Mouse (Mus musculus) hindbrain, embryonic 14.5 days (tissue): Measurements from ENCODE around the gene Pomp. TPM values are rescaled to one million over a fixed set of nuclear protein-coding genes. Genes with fewer than 3 reads are reported as not detected.

Experiments
- ATAC-seq: fragments of 200-750 bp; cut with Nextera tagmentation; 2 replicates; pipeline ENCODE4 v1.8.0; 2017; ENCODE audit warnings: moderate number of reproducible peaks, mild to moderate bottlenecking, moderate TSS enrichment, moderate library complexity; ENCODE audit not compliant: low FRiP score
- DNase-seq: peaks from one replicate; pipeline ENCODE4 v3.0.0-alpha.2; 2015; ENCODE audit warnings: low spot score
- H3K27ac ChIP-seq: fragments of 300-500 bp; sonication (generic); 2 replicates; pipeline ENCODE4 v1.5.1; 2014; ENCODE audit warnings: mild to moderate bottlenecking, moderate library complexity
- H3K27me3 ChIP-seq: fragments of 300-500 bp; sonication (generic); 2 replicates; pipeline ENCODE4 v1.6.1; 2014; ENCODE audit warnings: mild to moderate bottlenecking, low read length, mixed read lengths; ENCODE audit not compliant: control insufficient read depth, insufficient read depth
- H3K36me3 ChIP-seq: fragments of 300-500 bp; sonication (generic); replicated peaks from 2 replicates; pipeline ENCODE4 v1.6.1; 2014; ENCODE audit not compliant: control insufficient read depth, insufficient read depth
- H3K4me1 ChIP-seq: fragments of 300-500 bp; sonication (generic); replicated peaks from 2 replicates; pipeline ENCODE4 v1.6.1; 2014; ENCODE audit warnings: antibody characterized with exemption, low read length, mixed read lengths; ENCODE audit not compliant: control insufficient read depth, insufficient read depth
- H3K4me2 ChIP-seq: fragments of 300-500 bp; sonication (generic); replicated peaks from 2 replicates; pipeline ENCODE4 v1.6.1; 2014; ENCODE audit warnings: mild to moderate bottlenecking, moderate library complexity
- H3K4me3 ChIP-seq: fragments of 300-500 bp; sonication (generic); replicated peaks from 2 replicates; pipeline ENCODE4 v1.5.1; 2014; ENCODE audit warnings: mild to moderate bottlenecking, low read length
- H3K9ac ChIP-seq: fragments of 300-500 bp; sonication (generic); 2 replicates; pipeline ENCODE4 v1.6.1; 2014
- H3K9me3 ChIP-seq: fragments of 300-500 bp; sonication (generic); 2 replicates; pipeline ENCODE4 v1.6.1; 2016; ENCODE audit warnings: low read length; ENCODE audit not compliant: control insufficient read depth
- WGBS: fragments of 180-500 bp; shearing (Covaris S2); extraction: QIAGEN DNeasy Blood & Tissue Kit; methylation state at CpG from one replicate; pipeline ENCODE4 v1.1.7; 2014; 5-methylcytosine and 5-hydroxymethylcytosine counted together
- polyA plus RNA-seq: library from polyadenylated mRNA; unstranded; fragments of >200 nt; fragmentation: Nextera tagmentation; extraction: Ambion mirVana; gene quantifications from 2 replicates; pipeline ENCODE4 v1.2.1, GENCODE M21; 2014

Pomp gene
- polyA plus RNA-seq, 1 experiment from 2014 or later: 544 TPM

DNA sequence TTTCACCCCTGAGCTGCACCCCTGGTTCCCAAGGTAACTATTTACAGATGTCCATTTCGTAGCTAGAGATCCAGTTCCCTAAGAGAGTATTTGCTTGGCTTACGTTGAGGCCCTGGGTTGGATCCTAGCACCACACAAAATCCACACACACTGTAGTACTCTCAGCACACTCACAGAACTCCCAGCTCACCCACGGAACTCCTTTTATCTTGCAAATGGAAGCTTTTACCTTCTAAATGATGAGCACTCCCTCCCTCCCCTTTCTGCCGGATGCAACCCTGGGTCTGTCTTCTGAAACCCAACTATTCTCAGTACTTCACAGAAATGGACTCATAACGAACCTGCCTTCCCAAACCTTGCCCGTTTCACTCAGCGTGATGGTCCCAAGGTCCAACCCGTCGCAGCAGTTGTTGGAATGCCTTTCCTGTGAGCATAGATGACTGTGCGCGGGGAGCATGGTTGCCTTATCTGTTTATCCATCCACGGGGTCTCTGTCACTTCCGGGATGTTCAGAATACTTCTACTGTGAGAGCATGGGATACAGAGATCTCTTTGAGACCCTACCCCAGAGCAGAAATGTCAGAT is 36.1 kb upstream of the Pomp start:
- Histone ChIP-seq H3K27me3 (no peaks in the 10 kb centered on the region), H3K36me3 (no peaks in the 10 kb centered on the region), H3K4me1 (no peaks in the 10 kb centered on the region), H3K4me3 (no peak overlapping the region), H3K9ac (no peak overlapping the region), H3K9me3 (no peaks in the 10 kb centered on the region), H3K27ac (no peak overlapping the region), H3K4me2 (no peak overlapping the region)
- 83% methylated on average over 13 of the region's 13 CpGs for WGBS
- ATAC-seq (no peak), DNase-seq (no peak)

DNA sequence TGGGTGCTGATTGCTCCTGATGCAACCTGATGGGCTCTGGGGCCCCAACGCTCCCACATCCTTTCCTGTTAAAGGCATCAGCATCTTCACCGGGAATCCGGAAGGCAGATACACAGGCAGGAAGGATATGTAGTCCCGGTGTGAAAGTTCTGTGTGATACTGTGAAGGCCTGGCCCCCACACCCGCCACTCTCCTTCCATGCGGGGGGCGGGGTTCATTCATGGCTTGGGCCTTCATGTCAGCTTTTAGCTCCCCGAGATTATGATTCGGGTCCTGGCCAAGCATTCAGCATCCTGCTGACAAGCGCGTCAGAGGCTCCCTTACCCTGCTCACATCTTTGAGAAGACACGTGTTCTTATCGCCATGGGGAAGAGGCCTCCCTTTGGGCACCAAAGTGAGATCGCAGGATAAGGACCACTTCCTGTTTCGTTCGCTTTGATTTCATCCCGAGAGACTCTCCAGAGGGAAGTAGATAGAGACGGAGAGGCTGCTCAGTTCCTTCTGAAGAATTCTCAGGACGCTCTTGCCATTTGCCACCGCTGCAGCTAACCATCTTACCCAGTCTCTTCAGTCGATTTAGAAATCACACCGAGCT is 34.8 kb upstream of the Pomp start:
- no peaks in the 10 kb centered on the region for H3K27me3 ChIP-seq
- no peak overlapping the region for H3K4me3 ChIP-seq
- H3K27ac ChIP-seq: no peak overlapping the region
- WGBS: 60% methylated on average over 22 of the region's 22 CpGs
- H3K9me3 ChIP-seq: no peaks in the 10 kb centered on the region
- peak overlapping the region; percentile 26 for H3K4me2 ChIP-seq
- H3K4me1 ChIP-seq: no peaks in the 10 kb centered on the region
- no peak overlapping the region for H3K9ac ChIP-seq
- DNase-seq: no peak
- no peak for ATAC-seq
- no peaks in the 10 kb centered on the region for H3K36me3 ChIP-seq

DNA sequence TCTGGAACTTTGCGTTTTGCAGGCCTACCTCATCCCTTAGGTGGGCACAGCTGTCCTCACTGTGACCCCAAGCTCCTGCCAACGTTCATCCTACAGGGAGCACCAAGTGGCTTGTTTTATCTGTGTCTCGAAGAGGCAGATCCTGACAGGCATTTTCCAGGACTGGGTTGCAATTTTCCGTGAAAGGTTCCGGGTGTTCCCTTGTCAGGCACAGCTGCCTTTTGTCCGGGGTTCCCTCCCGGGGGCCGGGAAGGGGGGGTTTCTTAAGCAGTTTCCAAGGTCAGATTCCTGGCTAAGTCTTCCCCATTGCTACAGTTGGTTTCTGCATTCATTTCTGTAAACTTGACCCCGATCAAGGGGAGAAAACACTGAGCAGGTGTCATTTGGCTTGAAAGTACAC is 34.2 kb upstream of the Pomp start:
- no peak overlapping the region for H3K9ac ChIP-seq
- DNase-seq (no peak), ATAC-seq (no peak)
- no peak overlapping the region for H3K4me3 ChIP-seq
- no peaks in the 10 kb centered on the region for H3K27me3 ChIP-seq
- no peaks in the 10 kb centered on the region for H3K9me3 ChIP-seq
- whole genome bisulfite sequencing: 66% methylated on average over 9 of the region's 9 CpGs
- H3K4me1 ChIP-seq: no peaks in the 10 kb centered on the region
- H3K27ac ChIP-seq: no peak overlapping the region
- peak overlapping the region; percentile 26; the same call in 1 of the 2 replicates for H3K4me2 ChIP-seq
- H3K36me3 ChIP-seq: no peaks in the 10 kb centered on the region

DNA sequence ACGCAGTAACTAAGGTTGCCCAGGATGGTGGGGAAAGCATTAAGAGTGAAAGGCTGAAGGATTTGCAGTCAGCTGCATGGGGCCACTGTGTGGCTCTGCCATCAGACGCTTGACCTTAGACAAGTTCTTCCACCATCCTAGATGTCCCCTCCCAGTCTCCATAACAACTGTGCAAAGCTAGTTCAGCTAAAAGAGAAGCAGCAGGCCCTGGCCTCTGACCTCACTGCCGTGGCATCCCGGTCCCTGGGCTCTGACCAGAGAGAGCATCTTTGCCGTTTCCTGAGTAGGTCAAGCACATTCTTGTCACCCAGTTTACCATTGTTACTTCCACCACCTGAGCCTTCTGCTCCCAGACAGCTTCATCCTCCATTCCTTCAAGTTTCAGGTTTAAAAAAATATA is 33.7 kb upstream of the Pomp start:
- no peaks in the 10 kb centered on the region for H3K4me1 ChIP-seq
- H3K36me3 ChIP-seq: no peaks in the 10 kb centered on the region
- H3K27ac ChIP-seq: no peak overlapping the region
- no peak overlapping the region for H3K9ac ChIP-seq
- 43% methylated on average over 5 of the region's 5 CpGs for WGBS
- DNase-seq (no peak), ATAC-seq (no peak)
- no peaks in the 10 kb centered on the region for H3K9me3 ChIP-seq
- no peak overlapping the region for H3K4me3 ChIP-seq
- H3K4me2 ChIP-seq: no peak overlapping the region
- H3K27me3 ChIP-seq: no peaks in the 10 kb centered on the region

DNA sequence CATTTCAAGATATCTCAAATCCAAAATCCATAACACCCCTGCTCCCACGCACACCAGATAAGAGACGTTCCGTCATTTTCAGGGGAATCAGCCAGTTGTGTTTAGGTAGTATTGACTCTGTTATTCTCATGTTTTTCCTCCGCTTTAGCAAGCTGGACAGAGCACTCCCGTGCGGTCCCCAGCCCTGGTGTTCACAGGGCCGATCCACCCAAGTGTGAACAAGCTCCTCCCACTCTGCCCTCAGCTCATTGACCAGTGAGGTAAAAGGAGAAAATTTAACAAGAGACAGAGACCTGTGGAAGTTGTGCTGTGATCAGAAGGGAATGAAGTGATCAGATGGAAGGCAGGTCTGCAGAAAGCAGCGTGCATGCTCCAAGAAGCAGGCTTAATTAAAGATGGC is 31.4 kb upstream of the Pomp start:
- Histone ChIP-seq H3K4me2 (no peak overlapping the region), H3K9ac (no peak overlapping the region), H3K36me3 (no peaks in the 10 kb centered on the region), H3K4me1 (no peaks in the 10 kb centered on the region), H3K27ac (no peak overlapping the region), H3K4me3 (no peak overlapping the region), H3K27me3 (no peaks in the 10 kb centered on the region), H3K9me3 (no peaks in the 10 kb centered on the region)
- DNase-seq (no peak), ATAC-seq (no peak)
- 67% methylated on average over 8 of the region's 8 CpGs for WGBS

DNA sequence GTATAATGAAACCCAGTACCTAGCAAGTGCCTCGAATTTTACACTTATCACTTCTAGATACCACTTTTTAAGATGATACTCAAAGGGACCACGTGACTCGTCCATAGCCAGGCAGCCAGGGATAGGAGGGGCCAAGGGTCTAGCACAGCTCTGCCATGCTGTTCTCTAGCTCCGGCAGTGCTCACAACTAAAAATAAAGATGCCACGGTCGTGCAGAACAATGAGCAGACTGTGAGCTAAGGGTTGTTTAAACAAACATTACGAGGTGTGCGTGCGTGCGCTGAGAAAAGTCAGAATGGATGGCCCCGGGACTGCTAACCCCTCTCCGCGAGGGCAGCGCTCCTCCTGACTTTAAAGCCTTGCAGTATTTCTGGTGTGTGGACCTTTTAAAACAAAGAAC is 27.4 kb upstream of the Pomp start:
- peaks cover 4% of the 10 kb centered on the region; the same call in 1 of the 2 replicates for H3K27me3 ChIP-seq
- H3K4me1 ChIP-seq: no peaks in the 10 kb centered on the region
- ATAC-seq (no peak), DNase-seq (no peak)
- no peak overlapping the region for H3K4me3 ChIP-seq
- H3K9ac ChIP-seq: no peak overlapping the region
- no peak overlapping the region for H3K27ac ChIP-seq
- no peak overlapping the region for H3K4me2 ChIP-seq
- 35% methylated on average over 14 of the region's 14 CpGs for WGBS
- H3K9me3 ChIP-seq: no peaks in the 10 kb centered on the region
- no peaks in the 10 kb centered on the region for H3K36me3 ChIP-seq

GRCm38 (mm10) chr5:147834841-147835500 is 25.3 kb upstream of the Pomp start:
- DNase-seq (no peak), ATAC-seq (no peak)
- Histone ChIP-seq H3K36me3 (no peaks in the 10 kb centered on the region), H3K4me1 (no peaks in the 10 kb centered on the region), H3K9ac (no peak overlapping the region), H3K4me2 (peak overlapping the region; percentile 15), H3K27ac (no peak overlapping the region), H3K27me3 (peaks cover 4% of the 10 kb centered on the region; the same call in 1 of the 2 replicates), H3K9me3 (no peaks in the 10 kb centered on the region), H3K4me3 (no peak overlapping the region)
- WGBS: 7% methylated on average over 17 of the region's 17 CpGs

DNA sequence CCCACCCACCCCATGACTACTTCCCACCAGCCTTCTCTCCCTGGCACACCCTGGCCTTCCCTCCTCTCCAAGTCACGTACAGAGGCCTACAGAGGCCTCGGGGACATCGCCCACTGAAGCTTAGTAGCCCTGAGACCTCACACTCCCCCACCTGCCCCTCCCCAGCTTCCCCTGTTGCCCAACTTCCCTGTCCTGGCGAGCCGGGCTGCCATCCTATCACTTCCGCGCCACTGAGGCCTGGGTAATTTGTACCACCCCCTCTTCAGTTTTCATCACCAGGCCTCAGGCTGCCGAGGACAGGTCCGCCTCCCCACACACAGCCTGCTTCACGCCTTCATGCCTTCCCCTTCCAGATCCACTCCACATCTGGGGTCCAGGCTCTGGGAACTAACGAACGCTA is 20.8 kb upstream of the Pomp start:
- Histone ChIP-seq H3K36me3 (no peaks in the 10 kb centered on the region), H3K9ac (no peak overlapping the region), H3K9me3 (no peaks in the 10 kb centered on the region), H3K27me3 (peaks cover 3% of the 10 kb centered on the region; the same call in 1 of the 2 replicates), H3K4me2 (no peak overlapping the region), H3K4me3 (no peak overlapping the region), H3K27ac (no peak overlapping the region), H3K4me1 (no peaks in the 10 kb centered on the region)
- DNase-seq (no peak), ATAC-seq (no peak)
- WGBS: 83% methylated on average over 12 of the region's 12 CpGs

- H3K9ac ChIP-seq: no peak overlapping the region
- H3K27me3 ChIP-seq: no peaks in the 10 kb centered on the region
- no peaks in the 10 kb centered on the region for H3K4me1 ChIP-seq
- no peak overlapping the region for H3K4me2 ChIP-seq
- H3K9me3 ChIP-seq: no peaks in the 10 kb centered on the region
- ATAC-seq (no peak), DNase-seq (no peak)
- no peaks in the 10 kb centered on the region for H3K36me3 ChIP-seq
- H3K27ac ChIP-seq: no peak overlapping the region
- 45% methylated on average over 7 of the region's 7 CpGs for WGBS
- no peak overlapping the region for H3K4me3 ChIP-seq
Observed at GRCm38 (mm10) chr5:147843340-147843739, 16.9 kb upstream of the Pomp start.
